Mouse (Mus musculus): ENCODE data around the gene 1700093K21Rik. TPM values are rescaled to one million over a fixed set of nuclear protein-coding genes. Genes with fewer than 3 reads are reported as not detected.
"Not testable (repeated sequence)": the region's sequence is repeated elsewhere in the genome, so short reads cannot be mapped to it uniquely, and the experiment has no call there.

1700093K21Rik gene
- polyA plus RNA-seq (2012; ENCODE audit: insufficient read depth, insufficient read length, missing spikeins): 0.87 and 1.1 TPM in 2 replicates

GRCm38 (mm10) chr11:23520473-23521205 is at the start of gene 1700093K21Rik:
TSS of gene 1700093K21Rik (minus strand) at chr11:23521155.
- Histone ChIP-seq H3K4me3 (ENCODE audit: insufficient read depth, low read length) (no peak within 1 kb of the TSS), H3K4me1 (ENCODE audit: control insufficient read depth, insufficient read depth, low read length) (no peaks in the 10 kb centered on the region), H3K27ac (ENCODE audit: insufficient read depth, low read depth, low read length) (no peak within 1 kb of the TSS)
- TF ChIP-seq CTCF (IDR thresholded peaks at IDR 0.05; ENCODE audit: low read depth, low read length) (no peak), POLR2A (IDR thresholded peaks at IDR 0.05; ENCODE audit: borderline replicate concordance, low read depth, low read length) (no peak)

GRCm38 (mm10) chr11:23570130-23570529 is 49.2 kb upstream of the 1700093K21Rik start:
- H3K4me1 ChIP-seq (ENCODE audit: control insufficient read depth, insufficient read depth, low read length): peaks cover 7% of the 10 kb centered on the region; the same call in 1 of the 2 replicates

DNA sequence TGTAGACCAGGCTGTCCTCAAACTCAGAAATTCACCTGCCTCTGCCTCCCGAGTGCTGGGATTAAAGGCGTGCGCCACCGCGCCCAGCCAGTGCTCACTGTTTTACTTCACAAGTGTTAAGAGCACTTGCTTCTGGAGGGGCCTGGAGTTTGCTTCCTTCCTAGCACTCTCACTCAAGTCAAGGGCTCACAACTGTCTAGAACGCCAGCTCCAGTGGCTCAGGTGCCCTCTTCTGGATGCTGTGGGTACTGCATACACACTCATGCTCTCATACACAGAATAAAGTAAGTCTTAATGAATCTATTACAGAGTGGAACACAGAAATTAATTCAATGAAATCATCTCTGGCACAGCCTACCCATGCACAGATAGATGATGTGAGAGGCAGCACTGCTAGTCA is 44.8 kb upstream of the 1700093K21Rik start:
- TF ChIP-seq POLR2A (IDR thresholded peaks at IDR 0.05; ENCODE audit: borderline replicate concordance, low read depth, low read length) (no peak), CTCF (IDR thresholded peaks at IDR 0.05; ENCODE audit: low read depth, low read length) (peak; percentile 41; the same call in 1 of the 2 replicates)
- Histone ChIP-seq H3K4me1 (ENCODE audit: control insufficient read depth, insufficient read depth, low read length) (peaks cover 5% of the 10 kb centered on the region; the same call in 1 of the 2 replicates), H3K27ac (ENCODE audit: insufficient read depth, low read depth, low read length) (no peak overlapping the region), H3K4me3 (ENCODE audit: insufficient read depth, low read length) (no peak overlapping the region)

More at GRCm38 (mm10) chr11:23570130-23570529, 49.2 kb upstream of the 1700093K21Rik start:
- Histone ChIP-seq H3K4me3 (ENCODE audit: insufficient read depth, low read length) (no peak overlapping the region), H3K27ac (ENCODE audit: insufficient read depth, low read depth, low read length) (no peak overlapping the region)
- TF ChIP-seq POLR2A (IDR thresholded peaks at IDR 0.05; ENCODE audit: borderline replicate concordance, low read depth, low read length) (no peak), CTCF (IDR thresholded peaks at IDR 0.05; ENCODE audit: low read depth, low read length) (no peak)

DNA sequence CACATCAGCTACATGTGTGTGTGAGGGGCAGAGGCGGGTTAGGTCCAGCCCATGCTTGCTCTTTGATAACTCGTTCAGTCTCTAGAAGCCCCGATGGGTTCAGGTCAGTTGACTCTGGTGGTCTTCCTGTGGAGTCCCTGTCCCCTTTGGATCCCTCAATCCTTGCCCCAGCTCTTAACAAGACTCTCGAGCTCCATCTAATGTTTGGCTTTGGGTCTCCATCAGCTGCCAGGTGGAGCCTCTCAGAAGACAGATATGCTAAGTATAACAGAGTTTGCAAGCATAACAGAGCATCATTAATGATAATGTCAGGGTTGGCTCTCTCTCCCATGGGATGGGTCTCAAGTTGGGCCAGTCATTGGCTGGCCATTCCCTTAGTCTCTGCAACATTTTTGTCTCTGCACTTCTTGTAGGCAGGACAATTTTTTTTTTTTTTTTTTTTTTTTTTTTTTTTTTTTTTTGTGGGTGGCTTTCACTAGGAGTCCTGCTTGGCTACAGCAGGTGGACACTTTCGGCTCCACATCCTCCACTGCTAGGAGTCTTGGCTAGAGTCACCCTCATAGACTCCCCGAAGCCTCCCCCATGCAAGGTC is 36.2 kb upstream of the 1700093K21Rik start:
- no peak overlapping the region for H3K4me3 ChIP-seq (ENCODE audit: insufficient read depth, low read length)

GRCm38 (mm10) chr11:23537446-23537845 is 16.5 kb upstream of the 1700093K21Rik start:
- Histone ChIP-seq H3K27ac (ENCODE audit: insufficient read depth, low read depth, low read length) (no peak overlapping the region), H3K4me1 (ENCODE audit: control insufficient read depth, insufficient read depth, low read length) (no peaks in the 10 kb centered on the region), H3K4me3 (ENCODE audit: insufficient read depth, low read length) (no peak overlapping the region)
- no peak for TF ChIP-seq POLR2A (IDR thresholded peaks at IDR 0.05; ENCODE audit: borderline replicate concordance, low read depth, low read length)
- TF ChIP-seq CTCF (IDR thresholded peaks at IDR 0.05; ENCODE audit: low read depth, low read length): no peak

More for the DNA sequence above, 36.2 kb upstream of the 1700093K21Rik start:
- Histone ChIP-seq H3K27ac (ENCODE audit: insufficient read depth, low read depth, low read length) (no peak overlapping the region), H3K4me1 (ENCODE audit: control insufficient read depth, insufficient read depth, low read length) (no peaks in the 10 kb centered on the region)
- TF ChIP-seq CTCF (IDR thresholded peaks at IDR 0.05; ENCODE audit: low read depth, low read length): no peak
- TF ChIP-seq POLR2A (IDR thresholded peaks at IDR 0.05; ENCODE audit: borderline replicate concordance, low read depth, low read length): no peak

GRCm38 (mm10) chr11:23518981-23519380 is 2.0 kb downstream of the 1700093K21Rik start:
- H3K4me3 ChIP-seq (ENCODE audit: insufficient read depth, low read length): no peak overlapping the region
- no peaks in the 10 kb centered on the region for H3K4me1 ChIP-seq (ENCODE audit: control insufficient read depth, insufficient read depth, low read length)
- H3K27ac ChIP-seq (ENCODE audit: insufficient read depth, low read depth, low read length): no peak overlapping the region
- TF ChIP-seq CTCF (IDR thresholded peaks at IDR 0.05; ENCODE audit: low read depth, low read length) (no peak), POLR2A (IDR thresholded peaks at IDR 0.05; ENCODE audit: borderline replicate concordance, low read depth, low read length) (no peak)

GRCm38 (mm10) chr11:23515315-23515714 is 5.6 kb downstream of the 1700093K21Rik start:
- Histone ChIP-seq H3K4me1 (ENCODE audit: control insufficient read depth, insufficient read depth, low read length) (no peaks in the 10 kb centered on the region), H3K27ac (ENCODE audit: insufficient read depth, low read depth, low read length) (no peak overlapping the region), H3K4me3 (ENCODE audit: insufficient read depth, low read length) (no peak overlapping the region)
- TF ChIP-seq POLR2A (IDR thresholded peaks at IDR 0.05; ENCODE audit: borderline replicate concordance, low read depth, low read length) (no peak), CTCF (IDR thresholded peaks at IDR 0.05; ENCODE audit: low read depth, low read length) (no peak)

DNA sequence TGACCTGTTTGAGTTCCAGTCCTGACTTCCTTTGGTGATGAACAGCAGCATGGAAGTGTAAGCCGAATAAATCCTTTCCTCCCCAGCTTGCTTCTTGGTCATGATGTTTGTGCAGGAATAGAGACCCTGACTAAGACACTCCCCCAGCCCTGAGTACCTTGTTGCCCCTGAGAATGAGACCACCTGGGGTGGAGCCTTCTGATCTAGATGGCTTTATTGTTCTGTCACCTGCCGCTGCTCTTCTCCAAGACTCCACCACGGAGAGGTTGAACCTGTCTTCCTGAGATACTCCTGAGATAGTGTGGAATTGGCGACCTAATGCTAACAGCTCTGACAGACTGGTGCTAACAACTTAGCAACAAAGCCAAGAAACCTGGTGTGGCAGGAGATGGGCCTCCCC is 6.2 kb downstream of the 1700093K21Rik start:
- H3K27ac ChIP-seq (ENCODE audit: insufficient read depth, low read depth, low read length): not testable (repeated sequence)

GRCm38 (mm10) chr11:23504801-23505200 is 16.2 kb downstream of the 1700093K21Rik start:
- not testable (repeated sequence) for H3K27ac ChIP-seq (ENCODE audit: insufficient read depth, low read depth, low read length); H3K4me3 ChIP-seq (ENCODE audit: insufficient read depth, low read length); H3K4me1 ChIP-seq (ENCODE audit: control insufficient read depth, insufficient read depth, low read length)

More for the DNA sequence above, 6.2 kb downstream of the 1700093K21Rik start:
- H3K4me3 ChIP-seq (ENCODE audit: insufficient read depth, low read length); H3K4me1 ChIP-seq (ENCODE audit: control insufficient read depth, insufficient read depth, low read length): not testable (repeated sequence)

DNA sequence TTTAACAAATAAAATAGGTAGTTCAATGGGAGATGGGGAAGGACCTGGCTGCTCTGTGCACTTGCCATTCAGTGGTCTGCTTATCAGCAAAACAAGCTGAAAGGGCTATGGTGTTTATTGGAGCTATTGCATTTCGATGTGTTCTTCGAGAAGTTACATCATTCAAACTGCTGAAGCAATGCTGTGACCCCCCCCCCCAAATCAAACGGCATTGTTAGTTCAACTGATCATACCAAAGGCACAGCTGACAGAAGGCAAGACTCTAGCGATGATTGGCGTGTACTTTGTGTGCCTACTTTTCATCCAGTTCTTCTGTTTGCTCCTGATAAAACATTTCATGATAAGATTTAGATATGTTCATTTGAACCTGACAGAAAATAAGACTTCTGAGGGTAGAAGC is 22.3 kb downstream of the 1700093K21Rik start:
- H3K4me1 ChIP-seq (ENCODE audit: control insufficient read depth, insufficient read depth, low read length): peaks cover 11% of the 10 kb centered on the region
- H3K27ac ChIP-seq (ENCODE audit: insufficient read depth, low read depth, low read length): no peak overlapping the region
- TF ChIP-seq POLR2A (IDR thresholded peaks at IDR 0.05; ENCODE audit: borderline replicate concordance, low read depth, low read length) (no peak), CTCF (IDR thresholded peaks at IDR 0.05; ENCODE audit: low read depth, low read length) (no peak)
- H3K4me3 ChIP-seq (ENCODE audit: insufficient read depth, low read length): peak overlapping the region; percentile 68

Measured in bone marrow macrophage, adult 2 months (primary cell).